Mouse (Mus musculus) neutrophil, adult 5-6 weeks (primary cell): Measurements from ENCODE around the gene Krt71. TPM values are rescaled to one million over a fixed set of nuclear protein-coding genes. Genes with fewer than 3 reads are reported as not detected.

ENCODE experiments used
- ATAC-seq: fragments of 151-379, 151-347 bp; 2 replicates; pipeline ENCODE4 v1.8.0; 2017; ENCODE audit warnings: mild to moderate bottlenecking, moderate TSS enrichment; ENCODE audit not compliant: insufficient number of reproducible peaks, poor library complexity, low FRiP score, severe bottlenecking; ENCODE audit errors: extremely low read depth
- total RNA-seq: library from RNA; stranded (forward); fragments of 200-1000 nt; gene quantifications from 2 replicates; pipeline ENCODE4 v1.2.3, GENCODE M21; 2017

The Krt71 gene
- total RNA-seq: not detected in 2 replicates

DNA sequence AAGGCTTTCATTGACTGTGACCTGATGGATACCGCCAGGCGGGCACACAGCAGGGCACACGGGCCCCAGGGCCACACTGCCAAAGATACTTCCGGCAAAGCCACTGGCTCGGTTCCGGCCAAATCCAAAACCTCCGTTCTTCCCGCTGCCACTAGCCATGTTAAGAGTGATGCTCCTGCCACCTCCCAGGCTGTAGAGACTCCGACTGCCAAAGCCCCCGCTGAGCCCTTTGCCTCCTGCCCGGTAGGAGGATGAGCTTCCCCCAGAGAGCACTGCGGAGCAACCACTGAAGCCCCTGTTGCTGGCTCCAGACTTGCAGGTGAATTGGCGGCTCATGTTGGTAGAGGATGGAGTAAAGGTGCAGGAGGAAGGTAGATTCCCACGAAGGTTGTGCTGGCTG is at the start of gene Krt71:
Gene Krt71, minus strand, starts transcription at position 399 of the 400 bp plus-strand sequence.
- no peak for ATAC-seq

DNA sequence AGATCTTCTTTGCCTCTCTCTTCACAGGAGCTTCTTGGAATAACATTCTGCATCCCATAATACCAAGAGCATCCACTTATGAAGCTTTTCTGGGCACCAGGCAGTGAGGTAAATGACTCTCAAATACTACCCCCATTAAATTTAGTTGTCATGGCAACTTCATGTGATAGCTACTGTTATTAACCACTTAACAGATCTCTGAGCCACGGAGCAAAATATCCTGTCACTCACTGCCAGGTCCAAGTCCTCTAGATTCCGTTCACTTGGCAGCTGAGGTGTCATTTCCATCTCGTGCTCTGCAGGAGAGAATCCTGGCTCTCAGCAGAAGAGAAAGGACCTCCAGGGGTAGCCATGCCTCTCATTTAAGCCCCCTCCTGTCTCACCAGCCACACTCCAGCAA is 48.0 kb upstream of the Krt71 start:
- ATAC-seq: no peak

DNA sequence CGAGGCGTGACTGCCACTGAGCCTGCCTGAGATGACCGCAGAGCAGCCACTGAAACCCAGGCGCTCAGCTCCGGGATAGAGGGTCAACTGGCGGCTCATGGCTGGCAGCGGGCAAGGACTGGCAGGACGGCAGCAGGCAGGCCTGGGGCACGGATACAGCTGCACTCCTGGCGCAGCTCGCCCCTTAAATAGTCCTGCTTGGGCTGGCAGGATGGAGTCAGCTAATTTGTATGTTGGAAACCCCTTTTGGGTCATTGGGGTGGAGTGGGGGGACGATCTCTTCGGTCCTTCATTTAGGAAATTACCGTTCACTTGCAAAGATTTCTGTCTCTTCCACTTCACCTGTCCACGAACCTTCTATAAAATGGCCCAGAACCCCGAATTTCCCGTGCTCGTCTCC is 43.5 kb upstream of the Krt71 start, which contains the start of gene Krt72:
Gene Krt72, minus strand, starts transcription at position 101 of the 400 bp plus-strand sequence.
- no peak for ATAC-seq

DNA sequence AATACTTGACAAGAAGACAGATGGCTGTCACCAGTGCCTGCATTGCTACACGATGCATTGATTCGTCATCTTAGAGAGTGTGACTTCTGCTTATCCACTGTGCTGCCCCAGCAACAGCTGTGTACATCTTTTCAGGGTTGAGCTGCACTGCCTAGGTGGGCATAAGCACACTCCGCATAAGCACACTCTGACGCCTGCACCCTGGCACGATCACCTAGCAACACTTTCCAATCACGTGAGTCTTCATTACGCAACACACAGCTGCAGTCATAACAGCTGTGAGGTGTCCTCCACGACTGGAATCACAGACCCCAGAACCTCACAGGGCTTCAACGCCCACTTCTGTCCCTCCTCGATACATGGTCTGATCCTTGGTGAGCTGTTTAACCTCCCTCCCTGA is 30.5 kb upstream of the Krt71 start:
- no peak for ATAC-seq

DNA sequence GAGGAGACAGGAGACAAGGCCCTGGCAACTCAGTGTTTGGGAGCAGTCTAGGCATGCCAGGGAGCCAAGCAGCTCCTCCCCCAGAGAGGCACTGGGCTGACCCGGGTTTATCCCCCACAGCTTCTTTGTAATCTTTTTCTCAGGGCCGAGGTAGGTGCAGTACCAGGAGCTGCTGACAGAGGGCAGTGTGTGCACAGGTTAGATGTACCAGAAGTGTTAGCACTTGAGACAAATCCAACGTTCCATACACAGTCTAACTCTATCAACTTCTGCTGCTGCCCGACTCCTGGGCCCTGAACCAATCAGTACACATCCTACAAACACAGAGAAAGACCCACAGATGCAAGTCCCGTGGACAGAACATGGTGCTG is 29.8 kb upstream of the Krt71 start:
- no peak for ATAC-seq

DNA sequence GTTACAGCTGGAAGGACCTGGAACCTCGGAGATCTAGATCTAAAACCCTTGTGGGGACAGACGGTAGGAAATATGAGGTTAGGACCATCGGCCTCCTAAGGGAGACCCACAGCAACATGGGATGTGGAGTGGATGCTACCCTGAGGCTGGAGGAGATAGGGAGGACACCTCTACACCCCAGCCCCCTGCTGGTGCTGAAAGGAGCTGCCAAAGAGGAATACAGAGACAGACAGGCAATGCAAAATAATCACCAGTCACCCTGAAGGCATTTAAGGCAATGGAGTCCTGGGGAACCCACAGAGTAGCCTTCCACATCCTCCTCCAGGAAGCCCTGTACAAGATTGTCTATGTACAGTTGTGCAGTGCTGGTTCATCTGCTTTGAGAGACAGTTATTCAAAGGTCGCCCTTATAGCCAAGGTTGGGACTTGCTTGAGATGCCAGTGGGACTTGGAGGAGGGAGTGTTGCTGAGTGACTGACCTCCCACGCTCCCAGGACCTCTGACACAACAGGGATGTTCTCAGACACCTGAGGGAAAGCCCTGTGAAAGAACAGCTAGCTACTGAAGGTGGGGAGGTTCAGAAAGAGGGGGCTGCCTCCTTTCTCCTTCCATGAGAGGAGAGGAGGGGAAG is 29.3 kb upstream of the Krt71 start:
- ATAC-seq: no peak

DNA sequence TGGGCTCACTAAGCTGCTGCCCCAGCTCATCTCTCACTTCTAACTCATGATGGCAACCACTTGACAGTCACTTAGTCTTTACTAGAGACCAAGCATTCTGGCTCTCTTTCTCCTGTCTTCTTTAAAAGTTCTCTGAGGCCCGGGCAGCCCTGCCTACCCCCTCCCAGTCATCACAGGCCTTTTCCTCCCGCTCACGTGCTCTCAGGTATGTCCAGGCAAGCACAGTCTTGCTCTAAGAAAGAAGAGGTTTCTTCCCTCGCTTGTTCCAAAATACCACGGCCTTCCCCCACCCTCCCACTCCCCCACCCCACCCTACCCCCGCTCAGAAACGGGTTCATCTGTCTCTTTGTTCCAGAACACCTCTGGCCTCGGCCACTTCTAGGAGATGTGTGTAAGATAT is 27.3 kb upstream of the Krt71 start:
- no peak for ATAC-seq

DNA sequence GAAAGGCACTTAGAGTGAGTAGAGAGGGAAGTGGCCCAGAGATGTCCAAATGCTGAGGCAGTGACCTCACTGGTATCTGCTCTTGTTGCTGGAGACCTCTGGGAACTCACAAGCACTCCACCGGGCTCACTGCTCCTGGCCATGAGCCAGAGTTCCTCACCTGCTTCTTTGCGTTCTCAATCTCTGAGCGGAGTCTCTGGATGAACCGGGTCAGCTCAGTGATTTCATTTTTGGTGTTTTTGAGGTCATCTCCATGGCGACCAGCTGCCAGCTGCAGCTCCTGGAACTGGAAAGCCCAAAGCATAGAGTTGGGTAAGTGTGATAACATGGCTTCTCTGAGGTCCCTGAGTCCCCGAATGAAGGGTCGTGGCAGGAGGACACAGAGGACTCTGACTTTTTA is 5.1 kb downstream of the Krt71 start:
- ATAC-seq: no peak

DNA sequence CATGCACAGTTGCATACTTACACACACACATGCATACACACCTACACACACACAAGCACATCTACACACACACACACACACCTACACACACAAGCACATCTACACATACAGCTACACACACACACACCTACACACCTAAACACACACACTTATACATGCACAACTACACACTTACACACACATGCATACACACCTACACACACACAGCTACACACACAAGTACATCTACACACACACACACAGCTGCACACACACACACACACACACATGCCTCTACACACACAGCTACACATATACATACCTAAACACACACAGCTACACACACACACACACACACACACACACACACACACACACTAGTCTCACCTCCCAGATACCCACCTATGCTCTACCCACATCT is 12.3 kb downstream of the Krt71 start:
- no peak for ATAC-seq

DNA sequence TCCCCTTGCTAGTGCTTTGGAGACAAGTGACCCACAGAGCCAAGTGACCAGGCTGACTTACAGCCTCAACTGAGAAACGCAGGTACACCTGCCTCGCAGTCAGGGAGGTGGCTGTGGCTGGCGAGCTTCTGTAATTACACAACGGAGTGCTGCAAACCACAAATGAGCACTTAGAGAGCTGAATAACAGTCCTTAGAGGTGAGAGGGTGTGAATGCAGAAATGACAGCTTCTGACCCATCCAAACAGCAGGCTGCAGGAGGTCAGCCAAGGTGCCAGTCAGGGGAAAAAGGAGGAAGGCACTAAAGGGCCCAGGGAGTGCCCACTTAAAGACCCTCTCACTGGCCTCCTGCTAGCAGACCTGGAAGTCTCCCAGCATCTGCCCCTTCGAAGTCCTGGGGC is 18.2 kb downstream of the Krt71 start:
- ATAC-seq: no peak

DNA sequence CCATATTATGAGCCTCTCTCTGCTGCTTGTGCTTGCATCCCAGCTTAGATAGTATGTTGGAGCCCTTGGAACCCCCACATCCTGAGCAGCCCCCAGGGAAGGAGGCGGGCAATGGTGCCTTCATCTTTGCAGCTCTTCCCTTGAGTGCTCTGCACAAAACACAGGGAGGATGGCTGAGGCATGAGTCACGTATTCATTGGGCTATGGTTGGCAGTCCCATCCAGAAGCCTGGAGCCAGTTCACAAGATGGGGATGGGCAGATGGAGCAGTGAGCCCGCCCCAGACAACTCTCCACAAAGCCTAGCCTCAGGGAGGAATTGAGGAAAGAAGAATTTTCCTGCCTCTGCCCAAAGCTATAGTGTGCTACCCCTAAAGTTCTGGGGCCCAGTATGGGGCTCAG is 27.1 kb downstream of the Krt71 start:
- ATAC-seq: no peak

DNA sequence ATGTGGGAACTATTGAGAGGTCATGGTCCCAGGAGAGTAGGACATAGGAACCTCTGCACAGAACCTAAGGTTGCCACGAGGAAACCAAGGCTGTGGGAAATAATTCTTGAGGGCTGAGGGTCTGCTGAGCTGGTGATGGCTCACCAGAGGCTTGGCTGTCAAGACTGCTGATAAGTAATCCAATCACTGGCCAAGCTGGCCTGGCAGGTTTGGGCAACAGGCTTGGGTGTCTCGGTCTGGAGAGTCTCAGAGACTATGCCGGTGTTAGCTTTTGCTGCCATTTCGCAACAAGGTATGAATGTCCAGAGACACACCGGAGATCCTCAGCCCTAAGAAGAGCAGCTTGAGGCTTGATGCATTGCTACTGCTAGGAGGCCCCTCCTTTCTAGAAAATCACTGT is 28.6 kb downstream of the Krt71 start:
- ATAC-seq: no peak

DNA sequence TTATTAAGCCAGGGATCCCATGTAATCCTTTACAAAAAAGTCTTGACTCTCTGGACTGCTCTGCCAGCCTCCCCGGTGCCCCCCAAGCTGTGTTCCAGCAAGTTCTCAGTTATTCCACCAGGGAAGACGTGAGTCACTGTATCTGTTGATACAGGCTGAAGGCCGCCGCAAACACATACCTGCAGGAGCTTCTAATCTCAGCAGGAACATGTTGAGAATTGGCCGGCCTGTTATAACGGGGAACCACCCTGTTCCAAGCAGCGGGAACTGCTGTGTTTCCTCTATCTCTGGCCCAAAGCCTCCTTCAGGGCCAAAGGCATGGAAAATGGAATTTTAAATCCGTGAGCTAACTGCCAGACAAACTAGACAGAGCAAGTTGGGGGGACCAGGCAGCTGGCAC is 29.2 kb downstream of the Krt71 start:
- ATAC-seq: no peak

DNA sequence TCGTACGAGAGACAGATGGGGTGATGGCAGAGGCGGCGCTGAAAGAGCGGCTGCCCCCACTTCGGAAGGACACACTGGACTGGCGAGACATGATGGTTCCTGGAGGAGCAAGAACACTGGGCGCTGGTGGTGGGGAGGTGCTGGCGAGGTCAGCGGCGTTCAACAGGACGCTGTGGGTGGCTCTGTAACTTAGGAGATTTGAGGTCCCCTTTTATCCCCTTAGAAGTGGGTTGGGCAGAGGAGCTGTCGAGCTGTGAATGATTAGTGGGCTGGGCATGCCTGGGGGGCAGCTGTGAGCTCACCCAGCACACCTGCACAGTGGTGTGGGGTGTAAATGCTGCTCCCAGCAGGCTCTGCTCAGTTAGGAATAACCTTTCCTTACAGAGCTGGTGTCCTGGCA is 30.2 kb downstream of the Krt71 start, which contains the start of gene Krt5:
Gene Krt5, minus strand, starts transcription at position 179 of the 400 bp plus-strand sequence.
- ATAC-seq: no peak

DNA sequence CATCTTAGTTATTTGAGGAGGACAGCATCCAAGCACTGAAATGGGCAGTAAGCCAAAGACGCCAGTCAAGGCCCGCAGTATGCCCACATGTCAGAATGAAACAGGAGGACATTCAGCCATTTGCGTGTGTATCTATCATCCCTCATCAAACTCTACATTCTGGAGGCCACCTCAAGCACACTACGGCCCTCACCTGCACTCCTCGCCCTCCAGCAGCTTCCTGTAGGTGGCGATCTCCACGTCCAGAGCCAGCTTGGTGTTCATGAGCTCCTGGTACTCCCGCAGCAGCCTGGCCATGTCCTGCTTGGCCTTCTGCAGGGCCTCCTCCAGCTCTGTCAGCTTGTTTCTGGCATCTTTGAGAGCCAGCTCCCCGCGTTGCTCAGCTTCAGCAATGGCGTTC is 34.2 kb downstream of the Krt71 start:
- no peak for ATAC-seq

DNA sequence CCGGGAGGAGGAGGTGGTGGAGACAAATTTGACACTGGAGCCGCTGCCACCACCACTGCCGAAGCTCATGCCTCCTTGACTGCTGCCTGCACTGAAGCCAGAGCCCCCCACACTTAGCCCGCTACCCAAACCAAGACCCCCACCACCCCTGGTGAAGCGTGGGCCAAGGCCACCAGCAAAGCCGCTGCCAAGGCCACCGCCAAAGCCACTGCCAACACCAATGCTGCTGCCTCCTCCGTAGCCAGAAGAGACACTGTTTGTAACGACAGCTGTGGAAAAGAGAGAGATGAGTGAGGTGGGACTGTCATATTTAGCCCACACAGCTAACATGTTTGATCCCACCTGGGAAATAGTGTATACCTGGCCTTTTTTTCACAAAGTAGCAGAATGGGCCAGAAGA is 35.5 kb downstream of the Krt71 start:
- no peak for ATAC-seq

DNA sequence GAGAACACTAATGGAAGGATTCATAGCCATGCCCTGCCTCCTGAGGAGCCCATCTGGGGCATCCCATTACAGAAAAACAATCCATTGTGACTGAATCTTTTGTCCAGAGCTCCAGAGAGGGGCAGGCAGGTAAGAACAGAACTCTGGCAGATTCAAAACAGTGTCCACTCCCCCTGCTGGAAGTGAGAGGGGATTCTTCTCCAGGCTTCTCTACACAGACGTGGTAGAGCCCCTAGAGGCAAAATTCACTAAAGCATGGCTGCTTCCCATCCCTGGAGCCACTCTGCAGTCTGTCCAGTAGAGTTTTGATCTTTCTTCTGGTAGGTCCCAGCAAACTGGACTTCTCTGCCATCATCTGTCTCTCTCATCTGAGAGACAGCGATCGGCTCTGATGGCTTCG is 38.8 kb downstream of the Krt71 start:
- ATAC-seq: no peak

DNA sequence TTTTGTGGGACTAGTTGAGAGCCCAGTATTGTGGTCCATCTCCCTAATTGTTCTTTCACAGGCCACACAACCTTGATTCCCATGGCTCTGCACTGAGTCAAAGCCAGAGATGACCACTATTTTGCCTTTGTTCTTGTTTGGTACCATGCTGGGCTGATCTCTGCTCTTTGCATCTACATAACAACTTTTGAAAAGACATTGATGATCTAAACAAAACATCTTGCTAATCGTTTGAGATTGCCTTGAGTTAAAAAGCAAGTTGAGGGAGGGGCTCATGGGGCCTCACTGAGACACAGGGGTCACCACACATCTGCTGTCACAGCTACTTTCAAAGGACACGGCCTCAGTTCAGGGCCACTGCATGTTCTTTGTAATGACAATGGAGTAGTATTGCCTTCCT is 40.5 kb downstream of the Krt71 start:
- no peak for ATAC-seq

DNA sequence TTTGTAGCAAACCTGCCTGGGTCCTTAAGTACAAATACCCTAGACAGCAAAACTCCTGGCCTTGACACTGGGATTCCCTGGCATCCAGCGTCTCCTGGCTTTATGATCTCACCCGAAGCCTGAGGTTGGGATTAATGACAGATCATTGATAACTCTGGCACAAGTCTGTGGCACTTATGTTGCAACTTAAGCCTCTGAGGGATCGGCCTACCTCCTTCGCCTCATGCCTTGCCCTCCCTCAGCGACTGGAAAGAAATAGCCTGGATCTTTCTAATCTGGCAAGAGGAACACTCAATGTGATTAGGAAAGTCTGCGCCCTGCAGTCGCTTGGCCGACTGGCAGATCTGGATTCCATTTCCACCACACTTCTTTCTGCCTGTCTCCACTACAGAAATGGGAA is 43.0 kb downstream of the Krt71 start:
- ATAC-seq: no peak

DNA sequence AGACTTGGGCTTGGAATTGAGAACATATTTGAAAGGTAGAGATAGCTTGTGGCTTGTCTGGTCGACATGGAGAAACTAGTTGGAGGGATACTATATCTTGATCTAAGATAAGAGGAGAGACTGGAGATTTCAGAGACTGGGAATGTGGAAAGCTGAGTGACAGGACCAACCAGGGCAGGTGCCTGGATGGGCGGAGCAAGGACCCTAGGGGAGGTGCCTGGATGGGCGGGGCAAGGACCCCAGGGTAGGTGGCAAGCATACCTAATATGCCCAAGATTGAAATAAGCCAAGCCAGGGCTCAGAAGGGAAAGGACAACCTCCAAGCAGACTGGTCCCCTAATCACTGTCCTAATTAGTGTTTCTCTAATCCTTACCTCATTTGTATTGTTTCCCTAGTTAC is 43.7 kb downstream of the Krt71 start:
- ATAC-seq: no peak
